Mouse (Mus musculus) midbrain, embryonic 16.5 days (tissue): ENCODE measurements at regions not wholly inside any gene's neighbourhood (a gene's known extent, or its start where the extent isn't known, plus 50 kb on each side); places are given as distances from the start of the nearest gene placed in this dataset.
A peak's percentile ranks its signal among the peaks of the same experiment; 100 is the strongest.

ENCODE experiments used
- ATAC-seq: fragments of 200-750 bp; cut with Nextera tagmentation; 2 replicates; pipeline ENCODE4 v1.8.0; 2017; ENCODE audit warnings: moderate TSS enrichment
- H3K27ac ChIP-seq: fragments of 300-500 bp; sonication (generic); 2 replicates; pipeline ENCODE4 v1.5.1; 2014; ENCODE audit warnings: mild to moderate bottlenecking, low read length, mixed read lengths
- H3K27me3 ChIP-seq: fragments of 300-500 bp; sonication (generic); 2 replicates; pipeline ENCODE4 v1.6.1; 2014; ENCODE audit warnings: low read depth, low read length, mixed read lengths; ENCODE audit not compliant: control insufficient read depth, insufficient read depth
- H3K36me3 ChIP-seq: fragments of 300-500 bp; sonication (generic); 2 replicates; pipeline ENCODE4 v1.6.1; 2014; ENCODE audit warnings: mild to moderate bottlenecking, low read length, moderate library complexity, mixed read lengths; ENCODE audit not compliant: control insufficient read depth, insufficient read depth
- H3K4me1 ChIP-seq: fragments of 300-500 bp; sonication (generic); 2 replicates; pipeline ENCODE4 v1.6.1; 2014; ENCODE audit warnings: mild to moderate bottlenecking, low read length, mixed read lengths; ENCODE audit not compliant: control insufficient read depth, insufficient read depth
- H3K4me2 ChIP-seq: fragments of 300-500 bp; sonication (generic); 2 replicates; pipeline ENCODE4 v1.6.1; 2014; ENCODE audit warnings: mild to moderate bottlenecking, low read length, mixed read lengths
- H3K4me3 ChIP-seq: fragments of 300-500 bp; sonication (generic); 2 replicates; pipeline ENCODE4 v1.5.1; 2014; ENCODE audit warnings: low read depth, mild to moderate bottlenecking, low read length, moderate library complexity, mixed read lengths
- H3K9ac ChIP-seq: fragments of 300-500 bp; sonication (generic); 2 replicates; pipeline ENCODE4 v1.6.1; 2014; ENCODE audit warnings: low read depth, low read length, mixed read lengths
- H3K9me3 ChIP-seq: fragments of 300-500 bp; sonication (generic); replicated peaks from 2 replicates; pipeline ENCODE4 v1.6.1; 2014; ENCODE audit warnings: mild to moderate bottlenecking, low read length, mixed read lengths; ENCODE audit not compliant: control insufficient read depth, poor library complexity, severe bottlenecking
- WGBS: fragments of 180-500 bp; shearing (Covaris S2); extraction: QIAGEN DNeasy Blood & Tissue Kit; methylation state at CpG from one replicate; pipeline ENCODE4 v1.1.7; 2014; 5-methylcytosine and 5-hydroxymethylcytosine counted together

- no peaks in the 10 kb centered on the region for H3K9me3 ChIP-seq
- 92% methylated on average over 2 of the region's 2 CpGs for WGBS
- no peak overlapping the region for H3K9ac ChIP-seq
- H3K4me2 ChIP-seq, result no peak overlapping the region
- no peak for ATAC-seq
- H3K4me1 ChIP-seq, result no peaks in the 10 kb centered on the region
- no peak overlapping the region for H3K27ac ChIP-seq
- H3K36me3 ChIP-seq, result no peaks in the 10 kb centered on the region
- H3K4me3 ChIP-seq, result no peak overlapping the region
- no peaks in the 10 kb centered on the region for H3K27me3 ChIP-seq
Observed at GRCm38 (mm10) chr3:37909008-37909407, 184.7 kb upstream of the Gm5148 start.

GRCm38 (mm10) chr3:37908456-37908855 lies 184.2 kb upstream of the Gm5148 start:
- H3K27ac ChIP-seq, result no peak overlapping the region
- H3K9me3 ChIP-seq, result no peaks in the 10 kb centered on the region
- H3K36me3 ChIP-seq, result no peaks in the 10 kb centered on the region
- no peaks in the 10 kb centered on the region for H3K27me3 ChIP-seq
- H3K4me2 ChIP-seq, result no peak overlapping the region
- no peak overlapping the region for H3K4me3 ChIP-seq
- 60% methylated on average over 6 of the region's 6 CpGs for WGBS
- no peaks in the 10 kb centered on the region for H3K4me1 ChIP-seq
- ATAC-seq, result no peak
- H3K9ac ChIP-seq, result no peak overlapping the region

GRCm38 (mm10) chr3:37907432-37908088 lies 183.3 kb upstream of the Gm5148 start:
- Histone ChIP-seq H3K27ac (no peak overlapping the region), H3K27me3 (no peaks in the 10 kb centered on the region), H3K4me2 (no peak overlapping the region), H3K4me1 (no peaks in the 10 kb centered on the region), H3K4me3 (no peak overlapping the region), H3K9ac (no peak overlapping the region), H3K36me3 (no peaks in the 10 kb centered on the region), H3K9me3 (no peaks in the 10 kb centered on the region)
- no peak for ATAC-seq
- WGBS, result 66% methylated on average over 14 of the region's 14 CpGs

GRCm38 (mm10) chr3:37906806-37907251 lies 182.5 kb upstream of the Gm5148 start:
- no peak overlapping the region for H3K9ac ChIP-seq
- H3K36me3 ChIP-seq, result no peaks in the 10 kb centered on the region
- 30% methylated on average over 5 of the region's 5 CpGs for WGBS

GRCm38 (mm10) chr3:37904188-37904587 lies 179.9 kb upstream of the Gm5148 start:
- 80% methylated on average over 3 of the region's 3 CpGs for WGBS
- Histone ChIP-seq H3K4me1 (no peaks in the 10 kb centered on the region), H3K9ac (no peak overlapping the region), H3K4me3 (no peak overlapping the region), H3K36me3 (no peaks in the 10 kb centered on the region), H3K4me2 (no peak overlapping the region), H3K27ac (no peak overlapping the region), H3K9me3 (no peaks in the 10 kb centered on the region), H3K27me3 (no peaks in the 10 kb centered on the region)
- ATAC-seq, result no peak

More at GRCm38 (mm10) chr3:37906806-37907251, 182.5 kb upstream of the Gm5148 start:
- Histone ChIP-seq H3K9me3 (no peaks in the 10 kb centered on the region), H3K4me1 (no peaks in the 10 kb centered on the region), H3K4me3 (no peak overlapping the region), H3K4me2 (no peak overlapping the region), H3K27me3 (no peaks in the 10 kb centered on the region), H3K27ac (no peak overlapping the region)
- no peak for ATAC-seq

GRCm38 (mm10) chr3:37903482-37903881 lies 179.2 kb upstream of the Gm5148 start:
- Histone ChIP-seq H3K4me3 (no peak overlapping the region), H3K36me3 (no peaks in the 10 kb centered on the region), H3K4me1 (no peaks in the 10 kb centered on the region), H3K9me3 (no peaks in the 10 kb centered on the region), H3K9ac (no peak overlapping the region), H3K27me3 (no peaks in the 10 kb centered on the region), H3K4me2 (no peak overlapping the region), H3K27ac (no peak overlapping the region)
- WGBS, result 77% methylated on average over 3 of the region's 3 CpGs
- no peak for ATAC-seq

- no peaks in the 10 kb centered on the region for H3K36me3 ChIP-seq
- H3K4me2 ChIP-seq, result no peak overlapping the region
- ATAC-seq, result no peak
- H3K27me3 ChIP-seq, result no peaks in the 10 kb centered on the region
- H3K4me1 ChIP-seq, result no peaks in the 10 kb centered on the region; the same call in 1 of the 2 replicates
- H3K9ac ChIP-seq, result no peak overlapping the region
- no peak overlapping the region for H3K27ac ChIP-seq
- over 99% methylated on average over 4 of the region's 4 CpGs for WGBS
- H3K9me3 ChIP-seq, result no peaks in the 10 kb centered on the region
- no peak overlapping the region for H3K4me3 ChIP-seq
Observed at GRCm38 (mm10) chr3:37903021-37903420, 178.7 kb upstream of the Gm5148 start.

GRCm38 (mm10) chr3:37897392-37897791 lies 173.1 kb upstream of the Gm5148 start:
- 0 out of 2 replicates have a peak overlapping the region, but pooled peaks have one; percentile 34 for H3K27ac ChIP-seq
- H3K9me3 ChIP-seq, result no peaks in the 10 kb centered on the region
- H3K9ac ChIP-seq, result no peak overlapping the region
- peak; percentile 72 for ATAC-seq
- WGBS, result 15% methylated on average over 3 of the region's 3 CpGs
- H3K36me3 ChIP-seq, result no peaks in the 10 kb centered on the region
- no peaks in the 10 kb centered on the region for H3K27me3 ChIP-seq
- H3K4me1 ChIP-seq, result peaks cover 5% of the 10 kb centered on the region
- no peak overlapping the region; the same call in 1 of the 2 replicates for H3K4me2 ChIP-seq
- H3K4me3 ChIP-seq, result no peak overlapping the region

- peak overlapping the region; percentile 24 for H3K4me3 ChIP-seq
- H3K27ac ChIP-seq, result peak overlapping the region; percentile 53
- H3K9ac ChIP-seq, result peak overlapping the region; percentile 34; the same call in 1 of the 2 replicates
- no peaks in the 10 kb centered on the region for H3K27me3 ChIP-seq
- 1% methylated on average over 17 of the region's 17 CpGs for WGBS
- no peaks in the 10 kb centered on the region for H3K36me3 ChIP-seq
- H3K4me2 ChIP-seq, result peak overlapping the region; percentile 56
- no peaks in the 10 kb centered on the region for H3K9me3 ChIP-seq
- H3K4me1 ChIP-seq, result peaks cover 5% of the 10 kb centered on the region
- peak; percentile 92 for ATAC-seq
Observed at GRCm38 (mm10) chr3:37896821-37897311, 172.6 kb upstream of the Gm5148 start.
